Mouse (Mus musculus): ENCODE results near the gene Rhoh. TPM values are rescaled to one million over a fixed set of nuclear protein-coding genes. Genes with fewer than 3 reads are reported as not detected.

Gene Rhoh
- polyA plus RNA-seq, 1 experiment from 2014 or later: 0.59 TPM

GRCm38 (mm10) chr5:65846958-65847357 is 14.1 kb upstream of the Rhoh start:
- H3K4me1 ChIP-seq: no peaks in the 10 kb centered on the region
- no peaks in the 10 kb centered on the region for H3K9me3 ChIP-seq
- ATAC-seq (ENCODE audit: low FRiP score): no peak
- no peak overlapping the region for H3K4me3 ChIP-seq (replicated peaks)
- no peaks in the 10 kb centered on the region for H3K27me3 ChIP-seq
- no peak overlapping the region for H3K27ac ChIP-seq
- H3K36me3 ChIP-seq (replicated peaks): no peaks in the 10 kb centered on the region
- H3K4me2 ChIP-seq: no peak overlapping the region
- H3K9ac ChIP-seq: no peak overlapping the region
- WGBS: 92% methylated on average over 3 of the region's 3 CpGs

GRCm38 (mm10) chr5:65847656-65848055 is 13.4 kb upstream of the Rhoh start:
- no peak overlapping the region for H3K4me2 ChIP-seq
- H3K9ac ChIP-seq: no peak overlapping the region
- H3K36me3 ChIP-seq (replicated peaks): no peaks in the 10 kb centered on the region
- no peaks in the 10 kb centered on the region for H3K4me1 ChIP-seq
- H3K9me3 ChIP-seq: no peaks in the 10 kb centered on the region
- WGBS: 86% methylated on average over 7 of the region's 7 CpGs
- ATAC-seq (ENCODE audit: low FRiP score): no peak
- no peak overlapping the region for H3K4me3 ChIP-seq (replicated peaks)
- H3K27ac ChIP-seq: no peak overlapping the region
- no peaks in the 10 kb centered on the region for H3K27me3 ChIP-seq

DNA sequence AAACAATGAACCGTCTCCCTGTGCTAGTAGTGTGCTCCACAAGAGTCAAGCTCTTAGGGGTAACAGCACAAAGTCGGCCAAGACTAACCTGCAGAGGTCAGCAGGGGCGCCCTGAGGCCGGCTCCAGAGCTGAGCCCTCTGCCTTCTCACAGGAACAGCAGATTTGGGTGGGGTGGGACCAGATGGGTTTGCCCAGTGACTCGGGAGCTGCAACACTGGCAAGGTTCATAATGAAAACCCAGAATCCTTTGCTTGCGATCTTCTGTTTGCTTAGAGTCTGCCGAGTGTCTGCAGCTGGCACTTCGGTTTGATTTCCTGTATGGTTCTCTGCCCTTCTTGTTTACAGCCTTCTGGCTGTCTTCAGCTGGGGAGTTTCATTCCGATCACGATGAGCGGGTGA is 10.2 kb upstream of the Rhoh start:
- Histone ChIP-seq H3K27ac (no peak overlapping the region), H3K9me3 (no peaks in the 10 kb centered on the region), H3K36me3 (replicated peaks) (no peaks in the 10 kb centered on the region), H3K4me3 (replicated peaks) (no peak overlapping the region), H3K27me3 (no peaks in the 10 kb centered on the region), H3K4me2 (no peak overlapping the region), H3K4me1 (no peaks in the 10 kb centered on the region), H3K9ac (no peak overlapping the region)
- 72% methylated on average over 11 of the region's 11 CpGs for WGBS
- ATAC-seq (ENCODE audit: low FRiP score): no peak

DNA sequence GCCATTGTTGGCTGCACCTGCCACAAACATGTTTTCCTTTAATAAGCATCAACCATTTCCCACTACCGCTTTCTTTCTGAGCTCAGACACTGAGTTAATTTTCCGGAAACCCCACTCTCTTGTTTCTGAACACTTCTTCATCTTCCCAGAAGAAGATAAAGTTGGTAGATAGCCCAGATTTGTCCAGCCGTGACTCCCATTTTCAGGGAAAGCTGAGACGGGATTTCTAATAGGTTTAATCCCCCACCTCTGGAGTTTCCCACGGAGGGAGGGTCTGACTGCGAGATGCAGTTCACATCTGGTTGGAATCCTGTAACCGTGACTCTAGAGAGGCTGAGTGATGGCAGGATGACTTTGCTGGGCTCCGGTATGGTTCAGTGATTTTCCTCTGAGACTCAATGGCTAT is 6.2 kb upstream of the Rhoh start:
- WGBS: 55% methylated on average over 8 of the region's 8 CpGs

DNA sequence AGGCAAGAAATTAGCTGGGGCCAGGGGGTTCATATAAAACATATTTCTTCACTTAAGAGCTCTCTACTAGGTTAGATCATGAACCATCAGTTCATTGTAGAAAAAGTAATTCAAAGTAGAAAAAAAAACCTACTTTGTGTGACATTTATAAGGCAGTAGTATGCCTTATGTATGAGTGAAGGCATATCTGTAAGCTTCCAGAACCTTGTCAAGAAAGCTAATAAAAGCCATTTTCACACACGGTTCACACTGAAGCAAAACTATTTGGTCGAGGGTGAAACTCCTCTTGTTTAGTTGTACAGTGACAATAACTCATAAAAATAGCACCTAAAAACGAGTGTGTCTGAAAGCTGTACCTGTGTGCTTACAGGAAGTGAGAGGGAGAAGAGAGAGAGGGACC is 5.4 kb upstream of the Rhoh start:
- Histone ChIP-seq H3K36me3 (replicated peaks) (no peaks in the 10 kb centered on the region), H3K9ac (no peak overlapping the region), H3K27me3 (no peaks in the 10 kb centered on the region), H3K27ac (no peak overlapping the region), H3K4me2 (no peak overlapping the region), H3K4me3 (replicated peaks) (no peak overlapping the region), H3K9me3 (no peaks in the 10 kb centered on the region), H3K4me1 (no peaks in the 10 kb centered on the region)
- ATAC-seq (ENCODE audit: low FRiP score): no peak
- 80% methylated on average over 3 of the region's 3 CpGs for WGBS

More for the DNA sequence above, 6.2 kb upstream of the Rhoh start:
- Histone ChIP-seq H3K9ac (no peak overlapping the region), H3K27me3 (no peaks in the 10 kb centered on the region), H3K9me3 (no peaks in the 10 kb centered on the region), H3K4me1 (no peaks in the 10 kb centered on the region), H3K36me3 (replicated peaks) (no peaks in the 10 kb centered on the region), H3K4me3 (replicated peaks) (no peak overlapping the region), H3K4me2 (no peak overlapping the region), H3K27ac (no peak overlapping the region)
- no peak for ATAC-seq (ENCODE audit: low FRiP score)

DNA sequence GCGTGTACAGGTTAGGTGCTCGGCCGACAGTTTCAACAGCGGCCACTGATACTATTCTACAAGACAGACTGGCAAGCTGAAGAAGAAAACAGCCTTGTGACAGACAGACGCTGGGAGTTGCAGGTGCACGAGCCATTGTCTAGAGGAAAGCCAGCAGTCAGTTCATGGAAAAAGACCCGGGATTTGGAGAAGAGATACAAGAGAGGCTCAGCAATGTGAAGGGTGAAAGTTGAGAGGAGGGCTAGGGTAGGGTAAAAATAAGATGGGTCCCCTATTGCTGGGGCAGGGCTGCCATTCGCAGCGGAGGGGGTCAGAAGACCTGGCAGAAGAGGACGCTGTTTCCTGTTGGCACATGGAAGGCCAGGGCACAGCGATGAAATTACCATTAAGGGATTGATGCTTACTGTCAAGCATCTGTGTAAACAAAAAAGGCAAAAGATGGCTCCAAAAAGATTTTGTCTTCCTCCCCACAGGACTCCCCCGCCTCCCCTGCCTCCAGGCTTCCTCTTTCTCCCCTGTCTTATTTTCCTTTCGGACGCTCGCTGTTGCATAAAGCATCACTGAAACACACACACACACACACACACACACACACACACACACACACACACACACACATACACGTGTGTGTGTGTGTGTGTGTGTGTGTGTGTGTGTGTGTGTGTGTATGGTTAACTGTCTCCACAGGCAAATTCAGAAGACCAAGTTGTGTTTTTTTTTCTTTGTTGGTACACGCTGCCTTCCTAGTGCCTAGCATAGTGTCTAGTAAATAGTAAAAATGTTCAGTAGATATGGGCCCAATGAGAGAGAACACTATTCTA is 4.2 kb upstream of the Rhoh start:
- H3K27ac ChIP-seq: no peak overlapping the region
- no peaks in the 10 kb centered on the region for H3K36me3 ChIP-seq (replicated peaks)
- H3K4me1 ChIP-seq: no peaks in the 10 kb centered on the region
- no peak overlapping the region for H3K9ac ChIP-seq
- H3K4me3 ChIP-seq (replicated peaks): no peak overlapping the region
- no peak overlapping the region for H3K4me2 ChIP-seq
- no peaks in the 10 kb centered on the region for H3K9me3 ChIP-seq
- ATAC-seq (ENCODE audit: low FRiP score): no peak
- WGBS: 83% methylated on average over 16 of the region's 17 CpGs
- H3K27me3 ChIP-seq: no peaks in the 10 kb centered on the region

GRCm38 (mm10) chr5:65857935-65858334 is 3.1 kb upstream of the Rhoh start:
- 85% methylated on average over 12 of the region's 12 CpGs for WGBS

GRCm38 (mm10) chr5:65858355-65858754 is 2.7 kb upstream of the Rhoh start:
- no peak overlapping the region for H3K4me2 ChIP-seq
- H3K9ac ChIP-seq: no peak overlapping the region
- no peak overlapping the region for H3K4me3 ChIP-seq (replicated peaks)
- no peaks in the 10 kb centered on the region for H3K4me1 ChIP-seq
- no peaks in the 10 kb centered on the region for H3K36me3 ChIP-seq (replicated peaks)
- no peak for ATAC-seq (ENCODE audit: low FRiP score)
- no peaks in the 10 kb centered on the region for H3K27me3 ChIP-seq
- no peak overlapping the region for H3K27ac ChIP-seq
- no peaks in the 10 kb centered on the region for H3K9me3 ChIP-seq
- 86% methylated on average over 4 of the region's 6 CpGs for WGBS

More at GRCm38 (mm10) chr5:65857935-65858334, 3.1 kb upstream of the Rhoh start:
- no peak overlapping the region for H3K4me3 ChIP-seq (replicated peaks)
- H3K4me2 ChIP-seq: no peak overlapping the region
- no peaks in the 10 kb centered on the region for H3K4me1 ChIP-seq
- no peak for ATAC-seq (ENCODE audit: low FRiP score)
- H3K27ac ChIP-seq: no peak overlapping the region
- H3K36me3 ChIP-seq (replicated peaks): no peaks in the 10 kb centered on the region
- H3K27me3 ChIP-seq: no peaks in the 10 kb centered on the region
- no peak overlapping the region for H3K9ac ChIP-seq
- no peaks in the 10 kb centered on the region for H3K9me3 ChIP-seq

DNA sequence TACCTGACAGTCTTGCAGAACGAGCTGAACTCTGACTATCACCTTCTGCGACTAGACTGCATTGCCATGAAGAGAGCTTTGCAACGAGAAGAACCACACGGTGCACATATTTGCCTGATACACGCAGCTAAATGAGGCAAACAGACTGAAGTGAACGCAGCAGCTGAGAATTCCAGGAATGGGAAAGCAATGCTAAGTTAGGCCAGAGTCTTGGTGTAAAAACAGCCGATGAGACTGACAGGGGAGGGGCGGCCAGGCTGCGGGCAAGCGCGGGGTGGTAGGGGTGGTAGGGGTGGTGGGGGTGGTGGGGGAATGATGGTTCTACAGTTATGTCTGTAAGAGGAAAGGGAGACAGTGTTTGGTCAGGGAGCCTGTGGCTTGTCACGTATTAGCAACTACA is 2.1 kb upstream of the Rhoh start:
- Histone ChIP-seq H3K27me3 (no peaks in the 10 kb centered on the region), H3K4me3 (replicated peaks) (no peak overlapping the region), H3K36me3 (replicated peaks) (no peaks in the 10 kb centered on the region), H3K4me2 (no peak overlapping the region), H3K9ac (no peak overlapping the region), H3K9me3 (no peaks in the 10 kb centered on the region), H3K4me1 (no peaks in the 10 kb centered on the region), H3K27ac (no peak overlapping the region)
- 82% methylated on average over 12 of the region's 12 CpGs for whole genome bisulfite sequencing
- ATAC-seq (ENCODE audit: low FRiP score): no peak

DNA sequence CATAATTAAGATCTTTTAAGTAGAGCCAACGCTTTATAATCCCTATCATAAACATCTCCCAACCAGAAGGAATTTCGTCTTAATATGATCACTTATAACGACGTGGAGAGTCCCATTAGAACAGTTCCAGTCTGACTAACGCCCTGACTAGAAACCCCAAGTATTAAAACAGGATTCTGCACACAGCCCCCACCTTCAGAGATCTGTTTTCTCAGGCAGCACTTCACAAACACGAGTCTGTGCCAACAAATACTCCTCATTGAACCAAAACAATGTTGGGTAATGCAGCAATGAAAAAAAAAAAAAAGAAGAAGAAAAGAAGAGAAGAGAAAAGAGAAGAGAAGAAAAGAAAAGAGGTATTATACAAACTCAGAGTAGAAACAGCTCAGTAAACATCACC is 1.6 kb upstream of the Rhoh start:
- Histone ChIP-seq H3K4me3 (replicated peaks) (no peak overlapping the region), H3K27ac (no peak overlapping the region), H3K36me3 (replicated peaks) (no peaks in the 10 kb centered on the region), H3K4me1 (no peaks in the 10 kb centered on the region), H3K9ac (no peak overlapping the region), H3K4me2 (no peak overlapping the region), H3K9me3 (no peaks in the 10 kb centered on the region), H3K27me3 (no peaks in the 10 kb centered on the region)
- ATAC-seq (ENCODE audit: low FRiP score): no peak
- 54% methylated on average over 6 of the region's 6 CpGs for WGBS

DNA sequence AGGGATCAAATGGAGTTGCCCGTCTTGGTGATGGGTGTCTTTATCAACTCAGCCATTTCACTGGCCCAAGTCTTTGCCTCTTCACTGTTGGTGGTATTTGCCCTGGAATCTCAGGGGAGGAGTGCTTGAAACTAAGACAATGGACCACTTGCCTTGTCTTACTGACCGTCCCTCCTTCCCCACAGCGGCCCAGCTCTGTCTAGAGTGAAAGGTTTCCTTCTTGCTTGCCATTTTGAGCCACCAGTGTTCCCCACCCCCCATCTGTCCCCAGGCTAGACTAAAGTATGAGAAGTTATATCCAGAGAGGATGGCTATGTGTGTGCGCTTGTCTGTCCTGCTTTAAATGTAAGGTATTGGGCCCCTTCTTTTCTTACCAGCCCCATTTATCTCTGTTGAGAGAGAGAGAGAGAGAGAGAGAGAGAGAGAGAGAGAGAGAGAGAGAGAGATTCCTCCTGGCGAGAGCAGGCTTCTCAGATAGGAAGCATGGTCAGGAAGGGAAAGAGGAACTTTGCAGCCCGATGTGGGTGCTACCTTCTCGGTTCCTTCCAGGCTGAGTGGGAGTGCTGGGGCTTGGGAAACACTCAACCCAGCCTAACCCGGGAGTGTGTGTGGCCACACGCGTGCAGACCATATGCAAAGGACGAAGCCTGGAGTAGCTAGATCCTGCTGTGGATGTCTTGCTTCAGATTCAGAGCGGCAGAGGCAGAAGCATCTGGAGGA is 572 bp upstream of the Rhoh start:
- Histone ChIP-seq H3K27me3 (no peaks in the 10 kb centered on the region), H3K27ac (no peak overlapping the region), H3K36me3 (replicated peaks) (no peaks in the 10 kb centered on the region), H3K9me3 (no peaks in the 10 kb centered on the region), H3K9ac (no peak overlapping the region), H3K4me3 (replicated peaks) (no peak overlapping the region), H3K4me1 (no peaks in the 10 kb centered on the region), H3K4me2 (no peak overlapping the region)
- ATAC-seq (ENCODE audit: low FRiP score): no peak
- 74% methylated on average over 12 of the region's 12 CpGs for WGBS

DNA sequence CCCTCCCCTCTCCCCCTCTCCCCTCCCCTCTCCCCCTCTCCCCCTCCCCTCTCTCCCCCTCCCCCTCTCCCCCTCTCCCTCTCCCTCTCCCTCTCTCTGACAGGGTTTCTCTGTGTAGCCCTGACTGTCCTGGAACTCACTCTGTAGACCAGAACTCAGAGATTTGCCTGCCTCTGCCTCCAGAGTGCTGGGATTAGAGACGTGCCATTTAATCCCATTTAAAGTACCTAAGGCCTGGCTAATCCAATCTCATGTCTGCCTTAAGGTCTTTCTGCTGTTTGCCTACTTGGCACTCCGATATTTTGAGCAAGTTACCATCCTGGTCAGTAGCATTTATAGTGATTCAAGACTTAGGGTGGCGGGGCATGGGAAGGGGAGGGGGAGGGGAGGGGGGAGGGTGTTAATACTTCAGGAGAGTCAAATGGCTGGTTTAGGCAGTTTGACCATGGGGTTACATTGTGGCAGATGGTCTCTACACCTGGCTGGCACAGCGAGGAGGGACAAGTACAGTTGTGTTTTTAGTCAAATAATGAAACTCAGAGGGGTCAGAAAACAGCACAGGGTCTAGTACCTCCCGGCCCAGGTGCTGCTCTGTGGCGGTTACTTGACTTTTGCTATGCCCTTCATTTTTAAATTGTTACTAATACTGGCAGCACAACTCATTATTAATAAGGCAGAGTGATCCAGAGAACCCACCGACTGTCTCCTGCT is 1.4 kb downstream of the Rhoh start:
- no peaks in the 10 kb centered on the region for H3K9me3 ChIP-seq
- H3K4me1 ChIP-seq: no peaks in the 10 kb centered on the region
- H3K4me3 ChIP-seq (replicated peaks): no peak overlapping the region
- no peaks in the 10 kb centered on the region for H3K27me3 ChIP-seq
- H3K4me2 ChIP-seq: no peak overlapping the region
- no peak for ATAC-seq (ENCODE audit: low FRiP score)
- 88% methylated on average over 7 of the region's 7 CpGs for WGBS
- H3K9ac ChIP-seq: no peak overlapping the region
- no peaks in the 10 kb centered on the region for H3K36me3 ChIP-seq (replicated peaks)
- no peak overlapping the region for H3K27ac ChIP-seq

Data from forebrain, embryonic 12.5 days (tissue).